Mouse (Mus musculus): ENCODE measurements around the gene Tbc1d23.
"Not testable (repeated sequence)": the region's sequence is repeated elsewhere in the genome, so short reads cannot be mapped to it uniquely, and the experiment has no call there.

DNA sequence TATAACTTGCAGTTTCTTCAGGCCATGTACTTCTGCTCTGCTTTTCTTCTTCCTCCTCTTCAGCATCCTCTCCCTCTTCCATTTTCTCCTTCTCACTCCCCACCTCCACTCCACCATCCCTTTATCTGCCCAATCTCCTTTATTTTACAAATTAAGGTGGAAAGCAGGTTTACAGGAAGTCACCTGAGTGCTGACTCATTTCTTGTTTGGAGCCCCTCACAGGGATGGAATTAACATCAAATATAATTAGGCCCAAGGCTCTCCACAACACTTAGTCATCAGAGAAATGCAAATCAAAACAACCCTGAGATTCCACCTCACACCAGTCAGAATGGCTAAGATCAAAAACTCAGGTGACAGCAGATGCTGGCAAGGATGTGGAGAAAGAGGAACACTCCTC is 56.8 kb downstream of the Tbc1d23 start:
- not testable (repeated sequence) for TF ChIP-seq CTCF (IDR thresholded peaks at IDR 0.05; ENCODE audit: extremely low read depth, insufficient read length, insufficient replicate concordance, low read depth, low read length); POLR2A (IDR thresholded peaks at IDR 0.05; ENCODE audit: low read depth, low read length)

Data from small intestine, adult 2 months (tissue).